Mouse (Mus musculus) liver, postnatal 0 days (tissue): ENCODE measurements around the gene Trim15.

Source experiments
- CTCF ChIP-seq: sonication (generic); IDR thresholded peaks from 2 replicates; pipeline ENCODE4 v1.5.1; 2016; ENCODE audit warnings: antibody characterized with exemption, low read depth
- EP300 ChIP-seq: IDR thresholded peaks from 2 replicates; pipeline ENCODE4 v1.6.1; 2016; ENCODE audit warnings: antibody characterized with exemption, low read depth, mild to moderate bottlenecking

GRCm38 (mm10) chr17:36830470-36830869 is 36.5 kb downstream of the Trim15 start:
- no peak for TF ChIP-seq CTCF
- no peak for TF ChIP-seq EP300
